Mouse (Mus musculus) myocyte (in vitro differentiated cells): Measurements from ENCODE around the gene Cops8.

Experiments used
- E2F4 ChIP-seq: IDR thresholded peaks from one replicate; pipeline ENCODE4 v1.6.1; 2011; ENCODE audit warnings: mild to moderate bottlenecking, control low read depth, moderate library complexity; ENCODE audit not compliant: insufficient read depth
- MAX ChIP-seq: IDR thresholded peaks from one replicate; pipeline ENCODE4 v1.6.1; 2011; ENCODE audit warnings: low read depth, mild to moderate bottlenecking, control low read depth
- POLR2A ChIP-seq: IDR thresholded peaks from one replicate; pipeline ENCODE4 v1.6.1; 2011; ENCODE audit warnings: low read depth, mild to moderate bottlenecking, control low read depth, moderate library complexity; ENCODE audit not compliant: insufficient read length
- TCF12 ChIP-seq: IDR thresholded peaks from one replicate; pipeline ENCODE4 v1.6.1; 2011; ENCODE audit warnings: mild to moderate bottlenecking, control low read depth; ENCODE audit not compliant: poor library complexity, insufficient read depth, severe bottlenecking
- USF1 ChIP-seq: IDR thresholded peaks from one replicate; pipeline ENCODE4 v1.6.1; 2011; ENCODE audit warnings: low read depth, mild to moderate bottlenecking, control low read depth, moderate library complexity

- TF ChIP-seq MAX, result no peak
- TF ChIP-seq E2F4, result no peak
- TF ChIP-seq TCF12, result no peak
- peak; percentile 95 for TF ChIP-seq POLR2A
- no peak for TF ChIP-seq USF1
Measured at GRCm38 (mm10) chr1:90602759-90603560, at the start of gene Cops8.
